Mouse (Mus musculus) erythroblast, embryonic 14.5 days (primary cell): ENCODE measurements at regions not wholly inside any gene's neighbourhood (a gene's known extent, or its start where the extent isn't known, plus 50 kb on each side); places are given as distances from the start of the nearest gene placed in this dataset.

Experiments used
- GATA1 ChIP-seq: IDR thresholded peaks from 2 replicates; pipeline ENCODE4 v1.6.1; 2012; ENCODE audit warnings: low read length, inconsistent platforms, mixed read lengths
- TAL1 ChIP-seq: IDR thresholded peaks from 3 replicates; pipeline ENCODE4 v1.6.1; 2012; ENCODE audit warnings: low read length, inconsistent platforms, mixed read lengths

GRCm38 (mm10) chr2:92519396-92519795 lies 59.1 kb upstream of the Slc35c1 start:
- no peak for TF ChIP-seq GATA1
- no peak for TF ChIP-seq TAL1
